18 mouse cellular contexts compared by ENCODE assay signal in genomic region chr2:64823074-64823473, GRCm38 (mm10).
"Had no signal": no experiment of that assay in that cellular context is flagged by ENCODE, and none has a peak within 500 bp of the region (broad histone marks: within the 10 kb centered on the region; RNA-seq: fewer than 3 reads in every experiment).

No protein-coding gene starts in this region.

- H3K9ac ChIP-seq: liver, embryonic 13.5 days; midbrain, embryonic 13.5 days; neural tube, embryonic 13.5 days had no signal

- H3K27ac ChIP-seq: left cerebral cortex, adult 2 months; liver, embryonic 13.5 days; midbrain, embryonic 13.5 days; neural tube, embryonic 13.5 days; stomach, postnatal 0 days had no signal

- H3K4me2 ChIP-seq: liver, embryonic 13.5 days; neural tube, embryonic 13.5 days had no signal

- H3K27me3 ChIP-seq: liver, embryonic 13.5 days; neural tube, embryonic 13.5 days had no signal

- ATAC-seq: intestine, embryonic 16.5 days; midbrain, embryonic 13.5 days had no signal

- H3K9me3 ChIP-seq: liver, embryonic 13.5 days; midbrain, embryonic 13.5 days; neural tube, embryonic 13.5 days had no signal

- H3K4me3 ChIP-seq: left cerebral cortex, adult 2 months; liver, embryonic 13.5 days; midbrain, embryonic 13.5 days; neural tube, embryonic 13.5 days had no signal

- H3K36me3 ChIP-seq: liver, embryonic 13.5 days; midbrain, embryonic 13.5 days; neural tube, embryonic 13.5 days had no signal

- H3K4me1 ChIP-seq: liver, embryonic 13.5 days had no signal

- DNase-seq: kidney, adult 18-20 months; kidney, postnatal 10 days; kidney, postnatal 36 days; liver, embryonic 13.5 days; lung, adult 2 months; lung, postnatal 14 days; lung, postnatal 4 days; right cerebral cortex, adult 18-20 months; right cerebral cortex, postnatal 14 days; right cerebral cortex, postnatal 4 days; thymus, adult 2 months; thymus, postnatal 14 days; thymus, postnatal 4 days had no signal
